Comparison of ENCODE assay signal across 24 mouse cellular contexts in the genomic region with DNA sequence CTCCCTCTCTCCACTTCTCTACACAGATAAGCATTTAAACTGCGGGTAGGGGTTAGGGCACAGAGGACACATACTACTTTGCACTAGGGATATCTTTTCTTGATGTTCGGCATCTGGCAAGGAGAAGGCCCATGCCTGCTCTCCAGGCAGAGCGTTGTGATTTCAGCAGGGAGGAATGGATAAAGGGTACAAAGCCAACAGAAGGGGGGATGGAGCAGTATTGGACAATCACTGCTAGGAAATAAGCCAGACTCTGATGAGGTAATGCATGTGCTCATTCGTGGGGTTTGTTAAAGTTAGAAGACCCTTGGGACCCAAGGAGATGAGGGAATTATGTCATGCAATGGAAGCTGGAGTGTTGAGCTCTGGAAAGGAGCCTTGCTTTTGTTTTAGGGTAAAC. TPM values are rescaled to one million over a fixed set of nuclear protein-coding genes. Genes with fewer than 3 reads are reported as not detected.
A peak's percentile ranks its signal among the peaks of the same experiment; 100 is the strongest.
DNase-seq lines count a peak whose midpoint lies in the region; ATAC-seq and TF ChIP-seq lines count a peak whose summit lies in the region.
"Had no signal": no experiment of that assay in that cellular context is flagged by ENCODE, and none has a peak within 500 bp of the region (broad histone marks: within the 10 kb centered on the region; RNA-seq: fewer than 3 reads in every experiment).

No protein-coding gene starts in this region.

- no peaks in the 10 kb centered on the region for H3K36me3 ChIP-seq in lung, postnatal 0 days (ENCODE audit: insufficient read depth, low read length)
- H3K36me3 ChIP-seq in heart, embryonic 15.5 days: no peaks in the 10 kb centered on the region
- H3K36me3 ChIP-seq: stomach, embryonic 15.5 days had no signal

- WGBS in lung, postnatal 0 days: 62% methylated on average over 4 of the region's 4 CpGs
- WGBS in heart, embryonic 15.5 days: 31% methylated on average over 4 of the region's 4 CpGs

- TF ChIP-seq POLR2A in embryonic fibroblast, embryonic 13.5 days (IDR thresholded peaks at IDR 0.05; ENCODE audit: low read depth, low read length): no peak

- peak; percentile 75 for DNase-seq in lung, postnatal 0 days (ENCODE audit: low spot score)
- no peak for DNase-seq in lung, postnatal 25 days (ENCODE audit: low spot score)
- no peak for DNase-seq in adrenal gland, postnatal 4 days (ENCODE audit: low spot score in 2 of 2)
- DNase-seq in retina, embryonic 14.5 days (ENCODE audit: low spot score): no peak
- DNase-seq in thymus, postnatal 25 days: no peak
- DNase-seq: adrenal gland, postnatal 10 days; cerebellum, adult 18-20 months; cerebellum, postnatal 36 days; kidney, adult 9 months; kidney, postnatal 36 days; lung, embryonic 14.5 days; thymus, adult 2 months had no signal

- no peaks in the 10 kb centered on the region for H3K27me3 ChIP-seq in lung, postnatal 0 days (replicated peaks; ENCODE audit: insufficient read depth, low read length)
- H3K27me3 ChIP-seq in heart, embryonic 15.5 days: no peaks in the 10 kb centered on the region
- H3K27me3 ChIP-seq: megakaryocyte, embryonic 14.5 days; stomach, embryonic 15.5 days had no signal

- H3K4me3 ChIP-seq in lung, postnatal 0 days (ENCODE audit: low read depth, low read length): no peak overlapping the region
- H3K4me3 ChIP-seq in embryonic fibroblast, embryonic 13.5 days (ENCODE audit: insufficient read depth, low read length): no peak overlapping the region
- no peak overlapping the region for H3K4me3 ChIP-seq in heart, embryonic 15.5 days
- H3K4me3 ChIP-seq: stomach, embryonic 15.5 days had no signal

- no peak overlapping the region for H3K9ac ChIP-seq in lung, postnatal 0 days (replicated peaks; ENCODE audit: low read depth)
- no peak overlapping the region for H3K9ac ChIP-seq in heart, embryonic 15.5 days
- H3K9ac ChIP-seq: lung, embryonic 14.5 days; stomach, embryonic 15.5 days had no signal

- TF ChIP-seq EP300 in lung, postnatal 0 days (IDR thresholded peaks at IDR 0.05): no peak

- no peak overlapping the region for H3K4me2 ChIP-seq in lung, postnatal 0 days (replicated peaks; ENCODE audit: low read depth, low read length)
- no peak overlapping the region for H3K4me2 ChIP-seq in heart, embryonic 15.5 days
- H3K4me2 ChIP-seq: lung, embryonic 14.5 days had no signal

- no peak for ATAC-seq in lung, postnatal 0 days
- peak; percentile 42; the same call in 1 of the 2 replicates for ATAC-seq in heart, embryonic 15.5 days (replicated peaks; ENCODE audit: insufficient number of reproducible peaks, insufficient read depth, low FRiP score, low read depth)
- ATAC-seq: forebrain, embryonic 16.5 days; inflammation-experienced regulatory T-cells, adult 6 months had no signal

- TF ChIP-seq CTCF in lung, postnatal 0 days (IDR thresholded peaks at IDR 0.05): no peak
- TF ChIP-seq CTCF in embryonic fibroblast, embryonic 13.5 days (IDR thresholded peaks at IDR 0.05; ENCODE audit: borderline replicate concordance, insufficient read depth, low read length): no peak

- no peaks in the 10 kb centered on the region for H3K9me3 ChIP-seq in lung, postnatal 0 days (ENCODE audit: low read length)
- H3K9me3 ChIP-seq in heart, embryonic 15.5 days (replicated peaks): no peaks in the 10 kb centered on the region
- H3K9me3 ChIP-seq: megakaryocyte, embryonic 14.5 days; stomach, embryonic 15.5 days had no signal

- H3K27ac ChIP-seq in lung, postnatal 0 days (ENCODE audit: low read length): no peak overlapping the region
- peak overlapping the region; percentile 30; the same call in 1 of the 2 replicates for H3K27ac ChIP-seq in embryonic fibroblast, embryonic 13.5 days (ENCODE audit: insufficient read depth, low read length)
- H3K27ac ChIP-seq in heart, embryonic 15.5 days: peak overlapping the region; percentile 63

- peaks cover 14% of the 10 kb centered on the region for H3K4me1 ChIP-seq in lung, postnatal 0 days (ENCODE audit: insufficient read depth, low read depth, low read length)
- peaks cover 16% of the 10 kb centered on the region; the same call in 1 of the 2 replicates for H3K4me1 ChIP-seq in embryonic fibroblast, embryonic 13.5 days (ENCODE audit: control insufficient read depth, insufficient read depth, low read length)
- H3K4me1 ChIP-seq in heart, embryonic 15.5 days (replicated peaks): peaks cover 64% of the 10 kb centered on the region

RNA-seq across cellular contexts. Expression of a gene that starts 1.6 kb away (rescaled TPM):
- polyA plus RNA-seq in lung, postnatal 0 days (2015; fragmentation: Nextera tagmentation; extraction: Ambion mirVana): 21.8 TPM in 2 replicates
- 2.1 and 5.2 TPM in 2 replicates for polyA plus RNA-seq in embryonic fibroblast, embryonic 13.5 days (2011; ENCODE audit: insufficient read length, low read depth, missing spikeins)
- polyA plus RNA-seq in heart, embryonic 15.5 days (2015; fragmentation: Nextera tagmentation; extraction: Ambion mirVana): 2.2 and 4.3 TPM in 2 replicates
- total RNA-seq in adrenal gland, postnatal 4 days (2021): 1 to 10 TPM; 3.2 to 4.9 TPM
- total RNA-seq: MEL had no signal

RNA-seq across cellular contexts. Expression of a gene that starts 25.3 kb away (rescaled TPM):
- 166 and 183 TPM in 2 replicates for polyA plus RNA-seq in lung, postnatal 0 days (2015; fragmentation: Nextera tagmentation; extraction: Ambion mirVana)
- 250 and 305 TPM in 2 replicates for polyA plus RNA-seq in embryonic fibroblast, embryonic 13.5 days (2011; ENCODE audit: insufficient read length, low read depth, missing spikeins)
- polyA plus RNA-seq in heart, embryonic 15.5 days (2015; fragmentation: Nextera tagmentation; extraction: Ambion mirVana): 136 and 173 TPM in 2 replicates
- total RNA-seq in adrenal gland, postnatal 4 days (2021): 100 to 1,000 TPM; 106 to 111 TPM

RNA-seq across cellular contexts. Expression of a gene that starts 25.3 kb away (rescaled TPM):
- 0.15 TPM in 1 of 2 replicates, not detected in the other for polyA plus RNA-seq in lung, postnatal 0 days (2015; fragmentation: Nextera tagmentation; extraction: Ambion mirVana)
- not detected in 2 replicates for polyA plus RNA-seq in embryonic fibroblast, embryonic 13.5 days (2011; ENCODE audit: insufficient read length, low read depth, missing spikeins)
- polyA plus RNA-seq in heart, embryonic 15.5 days (2015; fragmentation: Nextera tagmentation; extraction: Ambion mirVana): not detected in 2 replicates
- 1 to 10 TPM; 2.7 TPM for total RNA-seq in adrenal gland, postnatal 4 days (2021)
- total RNA-seq: hematopoietic stem cell, adult 5-6 weeks; layer of hippocampus, postnatal 14 days; left cerebral cortex, postnatal 14 days; MEL had no signal
- polyA plus RNA-seq: forebrain, embryonic 16.5 days; inflammation-experienced regulatory T-cells, adult 6 months; liver, embryonic 11.5 days; lung, embryonic 14.5 days; midbrain, embryonic 16.5 days; stomach, embryonic 15.5 days had no signal

RNA-seq across cellular contexts. Expression of a gene that starts 30.5 kb away (rescaled TPM):
- polyA plus RNA-seq in lung, postnatal 0 days (2015; fragmentation: Nextera tagmentation; extraction: Ambion mirVana): 0.18 TPM in 1 of 2 replicates, not detected in the other
- not detected in 2 replicates for polyA plus RNA-seq in embryonic fibroblast, embryonic 13.5 days (2011; ENCODE audit: insufficient read length, low read depth, missing spikeins)
- polyA plus RNA-seq in heart, embryonic 15.5 days (2015; fragmentation: Nextera tagmentation; extraction: Ambion mirVana): not detected in 2 replicates
- total RNA-seq in adrenal gland, postnatal 4 days (2021): 1 to 10 TPM; 1.2 to 1.8 TPM
- total RNA-seq: hematopoietic stem cell, adult 5-6 weeks; left cerebral cortex, postnatal 14 days; MEL had no signal
- polyA plus RNA-seq: forebrain, embryonic 16.5 days; inflammation-experienced regulatory T-cells, adult 6 months; liver, embryonic 11.5 days; lung, embryonic 14.5 days; midbrain, embryonic 16.5 days; stomach, embryonic 15.5 days; thymus, adult 2 months had no signal

RNA-seq across cellular contexts. Expression of a gene that starts 50.3 kb away (rescaled TPM):
- not detected in 2 replicates for polyA plus RNA-seq in lung, postnatal 0 days (2015; fragmentation: Nextera tagmentation; extraction: Ambion mirVana)
- polyA plus RNA-seq in embryonic fibroblast, embryonic 13.5 days (2011; ENCODE audit: insufficient read length, low read depth, missing spikeins): 5.7 and 6.7 TPM in 2 replicates
- 0.10 and 0.24 TPM in 2 replicates for polyA plus RNA-seq in heart, embryonic 15.5 days (2015; fragmentation: Nextera tagmentation; extraction: Ambion mirVana)
- 1 to 10 TPM; 1.3 to 1.5 TPM for total RNA-seq in adrenal gland, postnatal 4 days (2021)
- total RNA-seq: hematopoietic stem cell, adult 5-6 weeks; MEL had no signal
- polyA plus RNA-seq: inflammation-experienced regulatory T-cells, adult 6 months had no signal
